Mouse (Mus musculus) embryonic fibroblast, embryonic 13.5 days (primary cell): ENCODE measurements at regions not wholly inside any gene's neighbourhood (a gene's known extent, or its start where the extent isn't known, plus 50 kb on each side); places are given as distances from the start of the nearest gene placed in this dataset.

Experiments used
- CTCF ChIP-seq: IDR thresholded peaks from 2 replicates; pipeline ENCODE4 v1.5.1; 2011; ENCODE audit warnings: mild to moderate bottlenecking, control low read depth, low read length, moderate library complexity, borderline replicate concordance; ENCODE audit not compliant: insufficient read depth
- POLR2A ChIP-seq: IDR thresholded peaks from 2 replicates; pipeline ENCODE4 v1.6.1; 2011; ENCODE audit warnings: low read depth, mild to moderate bottlenecking, control low read depth, low read length, moderate library complexity

DNA sequence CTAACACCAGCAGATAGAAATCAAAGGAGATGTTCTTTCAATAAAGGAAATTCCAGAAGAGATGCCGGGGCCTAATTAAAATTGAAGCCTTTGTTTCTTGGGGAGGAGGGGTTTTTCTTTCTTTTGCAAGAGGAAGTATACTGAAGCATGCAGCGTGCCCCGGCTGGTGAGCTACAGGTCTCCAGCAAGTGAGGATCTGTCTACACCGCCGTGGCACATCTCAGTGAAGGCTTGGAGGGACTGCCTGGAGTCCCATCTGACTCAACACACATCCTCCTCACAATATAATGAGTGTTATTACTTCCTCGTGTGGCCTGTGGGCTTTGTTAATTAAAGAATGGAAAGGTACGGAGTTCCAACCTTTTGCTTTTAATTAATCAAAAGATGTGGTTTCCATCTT is 126.7 kb downstream of the Wif1 start:
- no peak for TF ChIP-seq POLR2A
- TF ChIP-seq CTCF: no peak
